Mouse (Mus musculus) neutrophil, adult 83 days (primary cell): Measurements from ENCODE around the gene Nkx6-2. TPM values are rescaled to one million over a fixed set of nuclear protein-coding genes. Genes with fewer than 3 reads are reported as not detected.

Source experiments
- total RNA-seq, 2 experiments: library from RNA; stranded (reverse); gene quantifications; one replicate each; pipeline ENCODE4 v1.2.4; 2023

Gene Nkx6-2
- not detected for total RNA-seq

GRCm38 (mm10) chr7:139582595-139582994 is at the start of gene Nkx6-2:
Gene Nkx6-2, minus strand, starts transcription at chr7:139582797.

Other genes with a start within 250 kb of the Nkx6-2 start
- gene Inpp5a, start 193.7 kb downstream of the Nkx6-2 start, total RNA-seq, result 10 to 100 TPM; 36.5 to 41.5 TPM
- not detected for gene Cfap46, start 101.0 kb upstream of the Nkx6-2 start, total RNA-seq